Mouse (Mus musculus) megakaryocyte, embryonic 14.5 days (primary cell): ENCODE measurements around the gene 4930548H24Rik.

Experiments used
- FLI1 ChIP-seq: IDR thresholded peaks from 2 replicates; pipeline ENCODE4 v1.6.1; 2012; ENCODE audit warnings: low read length, inconsistent platforms, mixed read lengths
- GATA1 ChIP-seq: IDR thresholded peaks from 3 replicates; pipeline ENCODE4 v1.6.1; 2012; ENCODE audit warnings: mixed read lengths, low read length, inconsistent platforms, borderline replicate concordance

GRCm38 (mm10) chr5:31485440-31485839 is at the start of gene 4930548H24Rik:
- TF ChIP-seq GATA1 = no peak
- TF ChIP-seq FLI1 = no peak
